Mouse (Mus musculus) E14TG2a.4 (cell line): ENCODE data around the gene Camkmt.

Experiments
- H3K27me3 ChIP-seq: 2 replicates; pipeline ENCODE4 v1.6.1; 2014; ENCODE audit warnings: low read length, control low read depth; ENCODE audit not compliant: insufficient read depth
- H3K36me3 ChIP-seq: 2 replicates; pipeline ENCODE4 v1.6.1; 2014; ENCODE audit warnings: low read length, control low read depth; ENCODE audit not compliant: insufficient read depth
- H3K4me1 ChIP-seq: replicated peaks from 2 replicates; pipeline ENCODE4 v1.6.1; 2014; ENCODE audit warnings: low read depth, low read length, control low read depth
- H3K4me3 ChIP-seq: replicated peaks from 2 replicates; pipeline ENCODE4 v1.5.1; 2014; ENCODE audit warnings: mild to moderate bottlenecking, low read length
- H3K9me3 ChIP-seq: 2 replicates; pipeline ENCODE4 v1.6.1; 2014; ENCODE audit warnings: low read length, control low read depth
- CTCF ChIP-seq: conservative IDR thresholded peaks from 2 replicates; pipeline ENCODE4 v1.5.1; 2014; ENCODE audit warnings: low read length
- NANOG ChIP-seq: IDR thresholded peaks from 2 replicates; pipeline ENCODE4 v1.6.1; 2014; ENCODE audit warnings: borderline replicate concordance, low read length, mixed read lengths
- POU5F1 ChIP-seq: IDR thresholded peaks from 2 replicates; pipeline ENCODE4 v1.6.1; 2014; ENCODE audit warnings: low read length, borderline replicate concordance

The Camkmt gene

DNA sequence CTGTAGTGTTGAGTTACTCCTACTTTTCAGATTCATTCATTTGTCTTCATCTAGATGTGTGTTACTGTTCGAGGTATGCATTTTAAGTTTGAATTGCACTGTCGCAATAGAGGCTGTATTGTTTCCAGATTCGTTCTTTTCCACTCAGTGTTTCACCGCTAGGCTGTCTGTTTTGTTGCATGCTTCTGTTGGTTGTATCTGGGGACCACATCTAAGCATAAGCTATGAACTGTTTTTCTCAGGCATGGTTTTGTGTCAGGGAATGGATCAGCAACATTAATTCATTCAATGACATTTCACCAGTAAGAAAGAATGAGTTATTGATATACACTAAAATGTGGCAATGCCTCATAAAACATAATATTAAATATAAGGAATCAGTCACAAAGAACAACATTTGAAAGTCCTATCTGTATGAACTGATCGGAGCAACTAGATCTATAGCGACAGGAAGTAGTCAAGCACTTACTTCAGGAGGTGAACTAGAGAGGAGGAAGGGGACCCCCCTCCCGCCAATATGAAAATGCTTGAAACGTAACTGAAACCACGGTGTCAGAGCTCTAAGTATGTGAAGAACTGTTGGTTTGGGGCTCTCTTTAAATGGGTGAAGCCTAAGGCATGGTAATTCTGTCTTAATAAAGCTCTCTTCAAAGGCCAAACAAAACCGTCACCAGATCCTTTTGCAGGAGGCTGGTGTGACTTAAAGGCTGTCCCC is 80.3 kb downstream of the Camkmt start:
- no peak overlapping the region for H3K4me3 ChIP-seq
- peaks cover 11% of the 10 kb centered on the region for H3K4me1 ChIP-seq
- no peaks in the 10 kb centered on the region for H3K36me3 ChIP-seq
- no peaks in the 10 kb centered on the region for H3K9me3 ChIP-seq
- TF ChIP-seq POU5F1 (no peak), CTCF (no peak), NANOG (no peak)
- H3K27me3 ChIP-seq: no peaks in the 10 kb centered on the region

DNA sequence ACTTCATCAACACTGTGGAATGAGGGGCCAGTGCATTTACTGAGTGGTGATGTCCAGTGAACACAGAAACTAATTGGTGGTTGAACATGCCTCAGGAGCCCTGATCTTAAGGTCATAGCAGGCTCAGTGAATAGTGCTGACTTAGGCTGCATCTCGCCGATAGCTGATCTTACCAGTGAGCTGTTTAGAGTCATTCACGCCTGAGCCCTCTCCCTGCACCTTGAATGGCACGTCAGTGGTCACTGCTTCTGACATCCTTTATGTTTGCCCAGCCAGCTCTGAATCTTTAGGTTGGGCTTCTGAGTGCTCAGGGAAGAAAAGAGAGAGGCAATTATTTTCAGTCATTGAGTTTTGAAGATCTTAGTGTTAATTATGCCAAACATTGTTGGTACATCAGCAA is 81.6 kb downstream of the Camkmt start:
- Histone ChIP-seq H3K27me3 (no peaks in the 10 kb centered on the region), H3K9me3 (no peaks in the 10 kb centered on the region), H3K4me1 (peaks cover 6% of the 10 kb centered on the region), H3K36me3 (no peaks in the 10 kb centered on the region), H3K4me3 (no peak overlapping the region)
- no peak for TF ChIP-seq NANOG
- TF ChIP-seq CTCF: no peak
- TF ChIP-seq POU5F1: no peak

- TF ChIP-seq NANOG (no peak), CTCF (no peak), POU5F1 (no peak)
- H3K4me3 ChIP-seq: no peak overlapping the region
These were observed 86.9 kb downstream of the Camkmt start for GRCm38 (mm10) chr17:85177231-85177630.

DNA sequence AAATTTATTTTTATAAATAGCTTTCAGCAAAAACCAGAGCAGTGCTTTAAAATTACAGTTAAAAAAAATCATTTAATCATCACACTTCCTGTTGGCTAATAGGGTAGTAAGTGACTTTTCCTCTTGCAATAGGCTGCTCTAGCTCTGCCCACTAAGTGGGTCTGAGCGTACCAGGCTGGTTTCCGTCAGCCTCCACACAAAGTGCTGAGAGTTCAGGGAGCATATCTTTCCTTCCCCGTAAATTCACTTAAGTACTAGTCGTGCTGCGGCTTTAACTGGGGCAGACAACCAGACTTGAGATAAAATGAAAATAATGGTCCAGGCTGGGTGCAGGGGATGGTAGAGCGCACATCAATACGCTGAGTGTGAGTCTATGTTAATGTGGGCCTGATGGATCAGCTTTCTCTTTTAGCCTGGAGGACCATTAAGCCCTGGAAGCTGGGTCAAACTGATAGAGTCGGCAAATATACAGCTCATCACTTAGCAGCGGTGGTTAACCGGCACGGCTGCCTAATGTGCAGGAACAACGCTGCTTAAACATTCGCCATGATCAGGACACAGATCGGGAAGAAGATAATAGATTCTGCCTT is 90.2 kb downstream of the Camkmt start:
- peaks cover 18% of the 10 kb centered on the region for H3K4me1 ChIP-seq
- H3K9me3 ChIP-seq: no peaks in the 10 kb centered on the region
- TF ChIP-seq NANOG (no peak), POU5F1 (no peak), CTCF (no peak)
- H3K36me3 ChIP-seq: no peaks in the 10 kb centered on the region
- H3K4me3 ChIP-seq: no peak overlapping the region
- no peaks in the 10 kb centered on the region for H3K27me3 ChIP-seq

More at GRCm38 (mm10) chr17:85177231-85177630, 86.9 kb downstream of the Camkmt start:
- Histone ChIP-seq H3K36me3 (no peaks in the 10 kb centered on the region), H3K4me1 (peaks cover 18% of the 10 kb centered on the region), H3K9me3 (no peaks in the 10 kb centered on the region), H3K27me3 (no peaks in the 10 kb centered on the region)

GRCm38 (mm10) chr17:85189227-85190127 is 99.1 kb downstream of the Camkmt start:
- Histone ChIP-seq H3K36me3 (no peaks in the 10 kb centered on the region), H3K27me3 (no peaks in the 10 kb centered on the region), H3K4me1 (peaks cover 19% of the 10 kb centered on the region), H3K9me3 (no peaks in the 10 kb centered on the region), H3K4me3 (peak overlapping the region; percentile 45)
- TF ChIP-seq CTCF (peak; percentile 81), NANOG (no peak)

- no peaks in the 10 kb centered on the region for H3K36me3 ChIP-seq
- peaks cover 19% of the 10 kb centered on the region for H3K4me1 ChIP-seq
- no peaks in the 10 kb centered on the region for H3K9me3 ChIP-seq
- no peak overlapping the region for H3K4me3 ChIP-seq
- peak; percentile 66; the same call in 1 of the 2 replicates for TF ChIP-seq NANOG
- no peak for TF ChIP-seq POU5F1
- TF ChIP-seq CTCF: no peak
- no peaks in the 10 kb centered on the region for H3K27me3 ChIP-seq
These were observed 99.7 kb downstream of the Camkmt start for GRCm38 (mm10) chr17:85190128-85190435.

- no peak for TF ChIP-seq CTCF
- TF ChIP-seq POU5F1: no peak
- no peak for TF ChIP-seq NANOG
- Histone ChIP-seq H3K4me1 (peaks cover 11% of the 10 kb centered on the region; the same call in 1 of the 2 replicates), H3K9me3 (no peaks in the 10 kb centered on the region), H3K36me3 (no peaks in the 10 kb centered on the region), H3K27me3 (no peaks in the 10 kb centered on the region), H3K4me3 (no peak overlapping the region)
These were observed 102.9 kb downstream of the Camkmt start for GRCm38 (mm10) chr17:85193294-85193693.

DNA sequence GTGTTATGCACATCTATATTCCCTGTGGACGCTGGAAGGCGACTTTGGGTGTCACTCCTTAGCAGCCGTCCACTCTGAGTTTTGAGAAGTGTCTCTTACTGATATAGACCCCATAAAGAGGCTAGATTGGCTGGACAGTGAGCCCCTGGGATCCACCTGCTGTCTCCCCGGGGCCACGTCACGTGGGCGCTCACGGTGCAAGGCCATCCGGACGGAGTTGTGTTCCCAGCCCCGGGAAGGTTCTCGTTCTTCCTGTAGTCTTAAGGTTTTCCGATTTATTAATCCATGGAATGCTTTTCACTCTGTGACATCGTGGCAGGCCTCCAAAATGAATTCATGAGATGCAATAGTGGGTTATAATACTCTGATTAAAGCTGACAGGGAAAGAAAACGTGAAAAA is 108.4 kb downstream of the Camkmt start:
- H3K4me1 ChIP-seq: peaks cover 4% of the 10 kb centered on the region; the same call in 1 of the 2 replicates
- H3K9me3 ChIP-seq: no peaks in the 10 kb centered on the region
- no peaks in the 10 kb centered on the region for H3K36me3 ChIP-seq
- TF ChIP-seq NANOG (no peak), CTCF (no peak), POU5F1 (no peak)
- no peaks in the 10 kb centered on the region for H3K27me3 ChIP-seq
- no peak overlapping the region for H3K4me3 ChIP-seq
